Mouse (Mus musculus) cerebellum, adult 2 months (tissue): ENCODE data around the gene Rin3. TPM values are rescaled to one million over a fixed set of nuclear protein-coding genes. Genes with fewer than 3 reads are reported as not detected.

Source experiments
- DNase-seq, 2 experiments: peaks; one replicate each; pipeline ENCODE4 v3.0.0; 2021
- H3K27ac ChIP-seq: fragments of 200-500 bp; 2 replicates; pipeline ENCODE4 v1.5.1; 2012; ENCODE audit warnings: low read length, control low read depth, inconsistent platforms; ENCODE audit not compliant: insufficient read depth
- H3K27me3 ChIP-seq: fragments of 200-500 bp; 2 replicates; pipeline ENCODE4 v1.6.1; 2012; ENCODE audit warnings: inconsistent platforms, mild to moderate bottlenecking, low read length, moderate library complexity; ENCODE audit not compliant: control insufficient read depth, insufficient read depth
- H3K4me1 ChIP-seq: fragments of 200-500 bp; 2 replicates; pipeline ENCODE4 v1.6.1; 2011; ENCODE audit warnings: low read length; ENCODE audit not compliant: control insufficient read depth, insufficient read depth
- H3K4me3 ChIP-seq: fragments of 200-500 bp; replicated peaks from 2 replicates; pipeline ENCODE3; 2011; ENCODE audit warnings: mild to moderate bottlenecking, low read depth, low read length, control low read depth; ENCODE audit not compliant: insufficient read depth
- CTCF ChIP-seq: fragments of 200-500 bp; IDR thresholded peaks from 2 replicates; pipeline ENCODE4 v1.5.1; 2011; ENCODE audit warnings: low read depth, mild to moderate bottlenecking, control low read depth, low read length, moderate library complexity, borderline replicate concordance; ENCODE audit not compliant: insufficient read depth
- POLR2A ChIP-seq: fragments of 200-500 bp; IDR thresholded peaks from 2 replicates; pipeline ENCODE4 v1.6.1; 2011; ENCODE audit warnings: low read length, control low read depth, borderline replicate concordance; ENCODE audit not compliant: insufficient read depth
- WGBS: fragments of 180-500 bp; shearing (Covaris S2); methylation state at CpG from one replicate; pipeline ENCODE4 v1.1.7; 2018; 5-methylcytosine and 5-hydroxymethylcytosine counted together
- polyA plus RNA-seq: library from polyadenylated mRNA; depleted of rRNA; stranded (reverse); fragments of >200 nt; gene quantifications from 2 replicates; pipeline ENCODE4 v1.2.3, GENCODE M21; 2012

The Rin3 gene
- polyA plus RNA-seq, 1 experiment, result 1.2 TPM

DNA sequence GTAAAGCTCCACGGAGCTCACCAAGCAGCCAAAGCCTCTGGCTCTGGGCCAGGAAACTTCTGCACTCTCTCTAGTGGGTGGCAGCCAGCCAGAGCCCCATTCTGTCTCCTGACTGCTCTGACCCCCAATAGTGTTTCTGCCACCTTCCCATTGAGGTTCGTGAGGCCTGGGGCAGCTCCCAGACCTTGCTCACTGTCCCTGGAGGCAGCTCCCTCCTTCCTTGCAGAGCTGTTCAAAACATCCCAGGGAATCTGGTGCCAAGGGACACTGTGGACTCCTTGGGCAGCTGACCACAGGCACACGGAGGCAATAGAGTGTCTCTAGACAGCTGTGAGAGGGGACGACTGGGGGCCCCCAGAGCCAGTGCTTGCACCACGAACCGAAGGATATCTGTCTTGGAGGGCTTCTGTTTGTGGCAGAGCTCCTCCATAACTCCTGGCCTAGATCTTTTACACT lies 25.2 kb downstream of the Rin3 start:
- H3K27me3 ChIP-seq, result no peaks in the 10 kb centered on the region
- 42% methylated on average over 6 of the region's 6 CpGs for WGBS

DNA sequence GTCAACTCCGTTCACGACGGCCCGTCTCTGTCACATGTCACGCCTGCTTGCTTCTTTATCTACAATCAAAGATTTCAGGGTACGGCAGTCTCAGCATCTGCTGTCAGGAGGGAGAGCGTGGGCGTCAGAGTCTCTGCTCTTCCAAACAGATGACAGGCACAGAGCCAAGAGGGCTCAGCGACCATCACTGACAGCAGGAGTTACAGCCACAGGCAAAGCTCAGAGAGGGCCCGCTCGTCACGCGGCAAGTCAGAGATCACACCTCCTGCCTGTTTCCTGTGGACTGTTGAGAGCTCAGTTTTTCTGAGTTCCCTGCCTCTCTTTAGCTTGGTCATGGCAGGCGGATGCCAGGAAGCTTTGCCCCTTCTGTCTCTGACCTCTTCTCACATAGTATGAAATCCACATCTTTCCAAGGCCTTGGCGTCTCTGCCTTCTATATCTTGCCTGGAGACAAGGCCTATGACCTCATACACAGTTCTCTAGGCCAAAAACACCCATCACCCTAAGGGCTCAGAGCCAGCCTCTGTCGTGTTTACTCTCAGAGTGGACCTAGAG lies 25.7 kb downstream of the Rin3 start:
- Histone ChIP-seq H3K4me1 (peaks cover 17% of the 10 kb centered on the region), H3K4me3 (no peak overlapping the region), H3K27me3 (no peaks in the 10 kb centered on the region), H3K27ac (no peak overlapping the region)
- no peak for DNase-seq
- TF ChIP-seq CTCF (no peak), POLR2A (no peak)
- WGBS, result 36% methylated on average over 16 of the region's 16 CpGs

More for the DNA sequence above, 25.2 kb downstream of the Rin3 start:
- Histone ChIP-seq H3K4me3 (no peak overlapping the region), H3K27ac (no peak overlapping the region), H3K4me1 (peaks cover 17% of the 10 kb centered on the region)
- TF ChIP-seq CTCF (no peak), POLR2A (no peak)
- DNase-seq, result no peak

DNA sequence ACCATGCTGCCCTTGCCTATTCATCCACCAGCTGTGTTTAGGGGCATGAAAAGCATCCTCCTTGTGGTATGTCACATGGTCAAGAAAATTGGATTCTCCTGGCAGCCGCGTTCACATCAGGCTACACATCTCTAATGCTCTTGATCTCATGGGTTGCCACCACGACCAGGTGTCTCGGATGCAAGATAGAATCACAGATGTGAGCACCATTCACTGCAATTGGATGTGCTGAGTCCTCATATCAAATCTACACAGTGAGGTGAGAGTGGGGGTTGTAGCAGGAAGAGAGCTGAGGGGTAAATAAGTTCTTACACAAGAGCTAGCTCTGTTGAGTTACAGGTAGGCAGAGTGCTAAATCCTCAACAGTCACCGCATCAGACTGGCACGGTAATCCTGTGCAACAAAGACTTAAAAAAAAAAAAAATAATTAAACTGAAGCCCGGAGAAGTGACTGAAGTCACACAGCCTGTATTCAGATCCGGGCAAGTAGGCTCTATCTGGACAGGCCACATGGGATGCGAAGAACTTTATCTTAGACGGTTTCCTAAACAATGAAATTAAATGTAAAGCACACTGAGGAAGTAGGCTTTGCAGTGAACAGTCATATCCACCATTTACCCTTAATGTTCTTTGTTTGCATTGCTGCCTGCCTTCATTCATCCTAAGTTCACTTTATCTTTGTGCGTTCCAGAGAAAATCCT lies 26.4 kb downstream of the Rin3 start:
- WGBS, result 97% methylated on average over 11 of the region's 11 CpGs
- no peaks in the 10 kb centered on the region for H3K27me3 ChIP-seq
- no peak for DNase-seq
- no peak overlapping the region for H3K4me3 ChIP-seq
- TF ChIP-seq CTCF, result no peak
- H3K4me1 ChIP-seq, result peaks cover 13% of the 10 kb centered on the region
- H3K27ac ChIP-seq, result no peak overlapping the region

DNA sequence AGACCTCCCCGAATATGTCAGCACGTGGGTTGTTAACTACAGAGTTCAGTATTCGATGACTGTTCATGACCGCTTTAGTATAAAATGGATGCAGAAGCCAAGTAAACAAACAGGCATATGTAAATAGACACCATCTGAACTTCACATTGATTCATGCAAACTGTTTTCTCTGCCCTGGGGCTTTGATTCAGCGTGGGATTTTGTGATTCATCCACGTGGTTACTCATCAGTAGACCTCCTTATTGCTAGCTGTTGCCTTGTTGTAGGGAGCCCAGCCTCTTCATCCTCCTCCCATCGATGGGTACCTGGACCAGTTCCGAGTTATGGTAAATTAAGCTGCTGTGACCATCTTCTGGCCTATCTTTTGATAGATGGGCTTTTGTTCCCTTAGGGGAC lies 26.9 kb downstream of the Rin3 start:
- 95% methylated on average over 8 of the region's 8 CpGs for WGBS
- peaks cover 11% of the 10 kb centered on the region for H3K4me1 ChIP-seq
- H3K4me3 ChIP-seq, result no peak overlapping the region
- no peaks in the 10 kb centered on the region for H3K27me3 ChIP-seq
- no peak overlapping the region for H3K27ac ChIP-seq
- no peak for TF ChIP-seq POLR2A
- no peak for DNase-seq

DNA sequence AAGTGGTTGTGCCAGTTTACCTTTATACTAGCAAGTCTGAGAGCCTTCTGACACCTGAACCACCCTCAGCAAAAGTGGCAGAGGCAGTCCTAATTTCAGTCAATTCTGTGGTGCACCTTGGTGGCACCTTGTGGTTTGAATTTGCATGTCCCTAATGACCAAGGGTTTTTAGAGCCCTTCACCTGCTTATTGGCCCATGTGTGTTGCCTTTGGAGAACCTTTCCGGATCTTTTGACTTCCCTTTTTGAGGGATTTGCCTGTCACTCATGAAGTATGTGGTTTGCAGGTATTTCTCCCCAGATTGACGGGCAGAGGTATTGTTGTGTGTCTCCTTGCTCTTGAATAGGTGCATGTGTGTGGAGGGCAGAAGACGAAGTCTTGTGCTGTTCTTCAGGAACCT lies 27.4 kb downstream of the Rin3 start:
- Histone ChIP-seq H3K27ac (no peak overlapping the region), H3K4me1 (peaks cover 7% of the 10 kb centered on the region), H3K27me3 (no peaks in the 10 kb centered on the region), H3K4me3 (no peak overlapping the region)
- no peak for TF ChIP-seq CTCF
- TF ChIP-seq POLR2A, result no peak
- WGBS, result 98% methylated on average over 3 of the region's 3 CpGs
- DNase-seq, result no peak

DNA sequence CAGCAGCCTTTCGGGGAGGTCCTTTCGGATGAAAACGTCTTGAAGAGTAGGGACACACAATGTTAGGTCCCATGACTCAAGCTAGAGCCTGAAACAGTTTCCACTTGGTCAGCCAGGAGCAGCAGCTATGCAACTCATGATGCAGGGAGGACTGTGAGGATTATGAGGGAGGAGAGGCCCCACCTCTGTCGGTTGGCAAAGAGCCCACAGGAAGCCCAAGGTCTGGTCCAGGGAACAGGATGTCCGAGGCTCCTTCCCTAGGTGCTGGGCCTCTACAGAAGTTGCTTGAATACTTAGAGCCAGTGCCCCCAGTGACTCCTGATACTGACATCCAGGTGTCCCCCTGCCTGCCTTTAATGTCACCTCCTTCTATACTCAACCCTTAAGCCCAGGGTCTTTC lies 28.6 kb downstream of the Rin3 start:
- WGBS, result 80% methylated on average over 5 of the region's 5 CpGs
- Histone ChIP-seq H3K27ac (no peak overlapping the region), H3K27me3 (no peaks in the 10 kb centered on the region), H3K4me1 (0 out of 2 replicates have a peak, but pooled peaks cover 4% of the 10 kb centered on the region), H3K4me3 (no peak overlapping the region)
- TF ChIP-seq CTCF (no peak), POLR2A (no peak)
- DNase-seq, result no peak

DNA sequence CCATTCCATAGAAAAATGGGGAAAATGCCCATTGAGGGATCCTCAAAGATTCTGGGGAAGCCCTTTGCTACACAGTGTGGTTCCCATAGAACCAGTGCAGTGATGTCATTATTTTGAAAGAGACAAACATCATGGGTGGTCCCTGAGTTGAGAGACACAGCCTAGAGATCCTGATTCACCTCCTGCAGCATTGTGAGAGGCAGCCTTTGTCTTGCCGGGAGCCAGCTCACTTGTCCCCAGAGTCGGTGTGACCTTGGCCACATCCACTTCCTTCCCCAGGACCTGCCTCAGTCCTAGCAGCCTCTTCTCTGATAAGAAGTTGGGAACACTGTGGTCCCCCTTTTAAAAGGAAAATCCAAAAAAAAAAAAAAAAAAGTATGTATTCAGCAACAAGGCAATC lies 36.3 kb downstream of the Rin3 start:
- TF ChIP-seq CTCF (no peak), POLR2A (no peak)
- Histone ChIP-seq H3K27me3 (no peaks in the 10 kb centered on the region), H3K27ac (no peak overlapping the region), H3K4me1 (no peaks in the 10 kb centered on the region), H3K4me3 (no peak overlapping the region)
- DNase-seq, result no peak
- 46% methylated on average over 2 of the region's 2 CpGs for WGBS

DNA sequence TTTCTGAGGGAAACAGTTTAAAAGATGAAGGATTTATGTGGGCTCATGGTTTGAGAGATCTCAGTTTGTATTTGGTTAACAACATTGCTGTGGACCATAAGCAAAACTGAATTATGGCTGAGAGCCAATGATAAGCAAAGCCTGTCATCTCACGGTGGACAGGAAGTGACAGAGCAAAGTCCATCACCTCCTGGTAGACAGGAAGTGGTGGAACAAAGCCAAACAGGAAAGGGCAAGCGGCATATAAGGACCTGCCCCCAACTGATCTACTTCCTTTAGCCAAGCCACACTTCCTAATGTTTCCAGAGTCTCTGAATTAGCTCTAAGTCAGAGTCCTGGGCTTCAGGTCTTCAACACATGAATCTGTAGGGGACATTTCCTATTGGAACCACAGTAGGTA lies 37.1 kb downstream of the Rin3 start:
- TF ChIP-seq POLR2A (no peak), CTCF (no peak)
- Histone ChIP-seq H3K4me3 (no peak overlapping the region), H3K4me1 (no peaks in the 10 kb centered on the region), H3K27me3 (no peaks in the 10 kb centered on the region), H3K27ac (no peak overlapping the region)
- 46% methylated on average over 2 of the region's 2 CpGs for WGBS
- DNase-seq, result no peak

DNA sequence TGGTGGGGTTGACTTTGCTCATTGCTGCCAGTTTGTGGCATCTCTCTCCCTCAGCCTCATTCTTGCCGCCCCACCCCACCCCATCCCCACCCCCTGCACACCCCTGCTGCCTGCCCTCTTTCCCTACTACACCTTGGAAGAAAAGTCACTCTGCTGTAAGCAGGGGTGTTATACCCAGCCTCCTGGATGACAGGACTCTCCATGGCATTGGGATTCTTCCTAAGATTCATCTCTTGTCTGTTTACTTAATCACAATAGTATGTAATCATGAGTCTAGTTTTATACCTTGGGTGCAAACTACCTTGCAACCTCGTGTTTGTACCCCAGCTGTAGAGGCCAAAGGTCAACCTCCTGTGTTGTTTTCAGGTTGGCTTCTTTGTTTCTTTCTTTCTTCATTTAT lies 37.5 kb downstream of the Rin3 start:
- Histone ChIP-seq H3K4me3 (no peak overlapping the region), H3K4me1 (no peaks in the 10 kb centered on the region), H3K27ac (no peak overlapping the region), H3K27me3 (no peaks in the 10 kb centered on the region)
- WGBS, result 65% methylated on average over 2 of the region's 2 CpGs
- no peak for DNase-seq
- TF ChIP-seq POLR2A (no peak), CTCF (no peak)
